Mouse (Mus musculus): Measurements from ENCODE around the gene Kat8. TPM values are rescaled to one million over a fixed set of nuclear protein-coding genes. Genes with fewer than 3 reads are reported as not detected.
"Not testable (repeated sequence)": the region's sequence is repeated elsewhere in the genome, so short reads cannot be mapped to it uniquely, and the experiment has no call there.

The Kat8 gene
- polyA plus RNA-seq, 1 experiment from 2014 or later, result 52.3 TPM

GRCm38 (mm10) chr7:127931351-127932135, 19.2 kb downstream of the Kat8 start:
- Histone ChIP-seq H3K4me2 (ENCODE audit: low read depth) (no peak overlapping the region), H3K4me1 (ENCODE audit: control insufficient read depth, insufficient read depth, low read length) (no peaks in the 10 kb centered on the region), H3K9ac (ENCODE audit: low read length) (no peak overlapping the region), H3K27me3 (ENCODE audit: control insufficient read depth, insufficient read depth, low read length) (peaks cover 18% of the 10 kb centered on the region), H3K4me3 (ENCODE audit: low read depth, low read length) (no peak overlapping the region), H3K9me3 (ENCODE audit: control insufficient read depth, low read length) (no peaks in the 10 kb centered on the region), H3K36me3 (ENCODE audit: control insufficient read depth, insufficient read depth, low read length) (no peaks in the 10 kb centered on the region; the same call in 1 of the 2 replicates), H3K27ac (ENCODE audit: low read depth, low read length) (no peak overlapping the region)
- DNase-seq (ENCODE audit: low spot score), result peak; percentile 8
- 46% methylated on average over 13 of the region's 13 CpGs for WGBS
- no peak for ATAC-seq (ENCODE audit: insufficient read depth, low FRiP score, low TSS enrichment)

DNA sequence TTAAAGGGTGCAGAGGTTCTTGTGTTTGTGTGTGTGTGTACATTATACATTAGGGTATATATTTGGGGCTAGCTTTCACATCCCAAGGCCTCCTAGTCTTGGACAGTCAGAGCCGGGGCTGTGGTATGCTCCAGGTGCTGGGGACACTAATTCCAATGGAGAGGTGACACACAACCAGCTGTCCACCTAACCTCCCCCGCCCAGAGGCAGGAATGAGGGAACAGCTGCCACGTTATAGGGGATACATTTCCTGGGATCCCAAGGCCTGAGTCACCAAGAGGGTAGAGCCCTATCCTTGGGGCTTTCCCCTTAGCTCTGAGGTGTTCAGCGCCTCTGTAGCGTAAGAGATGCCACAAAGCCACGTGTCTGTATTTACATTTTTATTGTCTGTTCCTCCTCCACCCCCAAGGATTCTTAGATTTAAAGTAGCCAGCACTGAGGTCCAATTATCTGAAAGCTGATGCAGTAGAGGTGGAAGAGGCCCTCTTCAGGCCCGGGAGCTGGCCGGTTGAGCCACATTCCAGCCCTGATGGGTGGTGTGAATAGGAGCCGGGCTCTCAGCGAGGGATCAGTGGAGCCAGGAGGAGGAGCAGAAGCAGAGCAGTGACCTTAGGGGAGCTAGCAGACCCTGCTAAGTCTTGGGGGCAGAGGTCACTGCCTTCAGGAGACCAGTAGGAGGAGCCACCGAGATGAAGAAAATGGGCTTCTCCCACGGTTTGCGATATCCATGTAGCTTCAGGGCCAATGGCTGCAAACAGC, 20.1 kb downstream of the Kat8 start:
- peaks cover 18% of the 10 kb centered on the region for H3K27me3 ChIP-seq (ENCODE audit: control insufficient read depth, insufficient read depth, low read length)
- 16% methylated on average over 13 of the region's 13 CpGs for WGBS
- no peak overlapping the region for H3K4me3 ChIP-seq (ENCODE audit: low read depth, low read length)
- H3K27ac ChIP-seq (ENCODE audit: low read depth, low read length), result no peak overlapping the region
- ATAC-seq (ENCODE audit: insufficient read depth, low FRiP score, low TSS enrichment) (no peak), DNase-seq (ENCODE audit: low spot score) (peak; percentile 10)
- H3K4me2 ChIP-seq (ENCODE audit: low read depth), result no peak overlapping the region
- H3K36me3 ChIP-seq (ENCODE audit: control insufficient read depth, insufficient read depth, low read length), result no peaks in the 10 kb centered on the region
- no peaks in the 10 kb centered on the region for H3K4me1 ChIP-seq (ENCODE audit: control insufficient read depth, insufficient read depth, low read length)
- no peaks in the 10 kb centered on the region for H3K9me3 ChIP-seq (ENCODE audit: control insufficient read depth, low read length)
- no peak overlapping the region for H3K9ac ChIP-seq (ENCODE audit: low read length)

DNA sequence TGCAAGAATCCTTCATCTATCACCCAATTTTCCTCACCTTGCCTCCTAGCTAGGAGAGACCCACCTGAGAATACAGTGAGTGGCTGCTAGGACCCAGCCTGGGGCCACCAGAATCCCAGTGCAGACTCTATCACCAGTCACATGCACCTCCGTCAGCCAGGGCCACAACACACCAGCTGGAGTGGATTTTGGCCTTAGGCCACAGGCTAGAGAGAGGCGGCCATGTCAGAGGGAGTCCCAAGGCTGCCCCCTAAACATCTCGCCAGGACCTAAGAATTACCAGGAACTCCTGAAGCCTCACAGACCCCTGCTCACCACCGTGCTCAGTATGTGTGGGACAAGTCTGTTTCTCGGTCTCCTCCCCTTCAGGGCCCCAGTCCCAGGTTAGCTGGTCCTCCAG, 21.8 kb downstream of the Kat8 start:
- peaks cover 12% of the 10 kb centered on the region for H3K27me3 ChIP-seq (ENCODE audit: control insufficient read depth, insufficient read depth, low read length)
- no peaks in the 10 kb centered on the region for H3K4me1 ChIP-seq (ENCODE audit: control insufficient read depth, insufficient read depth, low read length)
- DNase-seq (ENCODE audit: low spot score), result peak; percentile 4
- WGBS, result 85% methylated on average over 5 of the region's 5 CpGs
- H3K9ac ChIP-seq (ENCODE audit: low read length), result no peak overlapping the region
- no peaks in the 10 kb centered on the region for H3K9me3 ChIP-seq (ENCODE audit: control insufficient read depth, low read length)
- H3K27ac ChIP-seq (ENCODE audit: low read depth, low read length), result no peak overlapping the region
- ATAC-seq (ENCODE audit: insufficient read depth, low FRiP score, low TSS enrichment), result no peak
- no peak overlapping the region for H3K4me3 ChIP-seq (ENCODE audit: low read depth, low read length)
- no peaks in the 10 kb centered on the region for H3K36me3 ChIP-seq (ENCODE audit: control insufficient read depth, insufficient read depth, low read length)
- H3K4me2 ChIP-seq (ENCODE audit: low read depth), result no peak overlapping the region

DNA sequence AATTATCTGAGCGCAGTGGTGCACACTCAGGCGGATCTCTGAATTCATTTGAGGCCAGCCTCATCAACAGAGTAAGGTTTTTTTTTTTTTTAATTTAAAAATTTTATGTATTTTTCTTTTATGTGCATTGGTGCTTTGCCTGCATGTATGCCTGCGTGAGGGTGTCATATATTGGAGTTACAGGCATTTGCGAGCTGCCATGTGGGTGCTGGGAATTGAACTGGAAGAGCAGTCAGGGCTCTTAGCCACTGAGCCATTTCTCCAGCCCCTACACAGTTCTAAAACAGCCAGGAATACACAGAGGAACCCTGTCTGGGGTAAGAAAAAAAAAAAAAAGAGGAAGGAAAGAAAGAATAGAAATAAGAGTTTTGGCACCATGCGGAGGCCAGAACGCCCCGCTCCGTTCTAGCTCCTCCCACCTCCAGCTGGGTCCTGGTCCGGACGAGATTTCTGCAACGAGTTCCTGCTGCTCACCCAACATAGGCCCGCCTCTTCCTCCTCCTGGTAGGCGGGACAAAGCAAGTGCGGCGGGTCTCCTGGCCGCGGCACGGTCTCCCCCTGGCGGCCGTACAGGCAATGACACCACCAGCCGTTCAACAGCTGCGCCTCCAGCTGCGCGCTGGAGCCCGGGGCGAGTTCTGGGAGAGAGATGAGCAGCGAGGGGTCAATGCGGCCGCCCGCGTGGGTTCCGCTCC, 22.9 kb downstream of the Kat8 start:
- 6% methylated on average over 32 of the region's 32 CpGs for WGBS
- Histone ChIP-seq H3K9ac (ENCODE audit: low read length) (peak overlapping the region; percentile 82), H3K4me2 (ENCODE audit: low read depth) (peak overlapping the region; percentile 99), H3K9me3 (ENCODE audit: control insufficient read depth, low read length) (no peaks in the 10 kb centered on the region), H3K4me3 (ENCODE audit: low read depth, low read length) (peak overlapping the region; percentile 74), H3K4me1 (ENCODE audit: control insufficient read depth, insufficient read depth, low read length) (no peaks in the 10 kb centered on the region), H3K36me3 (ENCODE audit: control insufficient read depth, insufficient read depth, low read length) (no peaks in the 10 kb centered on the region), H3K27ac (ENCODE audit: low read depth, low read length) (no peak overlapping the region), H3K27me3 (ENCODE audit: control insufficient read depth, insufficient read depth, low read length) (peaks cover 3% of the 10 kb centered on the region; the same call in 1 of the 2 replicates)
- peak; percentile 88 for ATAC-seq (ENCODE audit: insufficient read depth, low FRiP score, low TSS enrichment)
- peak; percentile 95 for DNase-seq (ENCODE audit: low spot score)

DNA sequence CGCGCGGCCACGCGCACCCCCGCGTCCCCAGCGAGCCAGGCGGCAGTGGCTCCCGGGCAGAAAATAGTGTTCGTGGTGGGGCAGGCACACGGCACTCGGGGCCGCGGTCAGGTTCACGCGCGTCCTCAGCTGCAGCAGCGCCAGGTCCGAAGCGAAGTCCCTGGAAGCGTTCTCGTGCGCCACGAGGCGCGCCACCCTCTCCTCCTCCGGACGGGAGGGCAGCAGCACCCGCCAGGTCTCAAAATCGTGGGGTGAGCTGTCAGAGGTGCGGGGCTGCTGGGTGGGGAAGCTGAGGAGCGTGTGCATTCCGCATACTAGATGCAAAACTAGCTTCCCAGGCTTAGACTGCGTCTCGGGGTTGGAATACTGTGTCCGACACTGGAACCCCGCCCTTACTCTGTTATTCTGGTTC, 23.4 kb downstream of the Kat8 start:
- peak overlapping the region; percentile 99 for H3K4me2 ChIP-seq (ENCODE audit: low read depth)
- peak overlapping the region; percentile 74 for H3K4me3 ChIP-seq (ENCODE audit: low read depth, low read length)
- under 1% methylated on average over 38 of the region's 38 CpGs for WGBS
- H3K27me3 ChIP-seq (ENCODE audit: control insufficient read depth, insufficient read depth, low read length), result no peaks in the 10 kb centered on the region
- H3K9me3 ChIP-seq (ENCODE audit: control insufficient read depth, low read length), result no peaks in the 10 kb centered on the region
- peak; percentile 32 for ATAC-seq (ENCODE audit: insufficient read depth, low FRiP score, low TSS enrichment)
- H3K9ac ChIP-seq (ENCODE audit: low read length), result peak overlapping the region; percentile 82
- no peaks in the 10 kb centered on the region for H3K4me1 ChIP-seq (ENCODE audit: control insufficient read depth, insufficient read depth, low read length)
- no peak for DNase-seq (ENCODE audit: low spot score)
- no peak overlapping the region for H3K27ac ChIP-seq (ENCODE audit: low read depth, low read length)
- no peaks in the 10 kb centered on the region for H3K36me3 ChIP-seq (ENCODE audit: control insufficient read depth, insufficient read depth, low read length)

- no peak overlapping the region for H3K27ac ChIP-seq (ENCODE audit: low read depth, low read length)
- no peak for ATAC-seq (ENCODE audit: insufficient read depth, low FRiP score, low TSS enrichment)
These were observed 24.0 kb downstream of the Kat8 start for GRCm38 (mm10) chr7:127936216-127936884.

DNA sequence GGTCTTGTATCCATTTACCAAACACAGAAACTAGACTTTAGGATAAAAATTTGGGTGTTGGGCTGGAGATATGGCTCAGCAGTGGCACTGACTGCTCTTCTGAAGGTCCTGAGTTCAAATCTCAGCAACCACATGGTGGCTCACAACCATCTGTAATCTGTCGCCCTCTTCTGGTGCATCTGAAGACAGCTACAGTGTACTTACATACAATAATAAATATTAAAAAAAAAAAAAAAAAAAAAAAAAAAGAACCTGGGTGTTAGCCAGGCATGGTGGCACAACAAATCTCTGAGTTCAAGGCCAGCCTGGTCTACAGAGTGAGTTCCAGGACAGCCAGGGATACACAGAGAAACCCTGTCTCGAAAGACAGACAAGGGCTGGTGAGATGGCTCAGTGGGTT, 29.8 kb downstream of the Kat8 start:
- H3K36me3 ChIP-seq (ENCODE audit: control insufficient read depth, insufficient read depth, low read length); H3K4me1 ChIP-seq (ENCODE audit: control insufficient read depth, insufficient read depth, low read length); DNase-seq (ENCODE audit: low spot score); H3K4me2 ChIP-seq (ENCODE audit: low read depth); H3K9me3 ChIP-seq (ENCODE audit: control insufficient read depth, low read length); H3K27ac ChIP-seq (ENCODE audit: low read depth, low read length); H3K4me3 ChIP-seq (ENCODE audit: low read depth, low read length); H3K9ac ChIP-seq (ENCODE audit: low read length); ATAC-seq (ENCODE audit: insufficient read depth, low FRiP score, low TSS enrichment); H3K27me3 ChIP-seq (ENCODE audit: control insufficient read depth, insufficient read depth, low read length): not testable (repeated sequence)
- WGBS, result 60% methylated on average over 2 of the region's 2 CpGs

More at GRCm38 (mm10) chr7:127936216-127936884, 24.0 kb downstream of the Kat8 start:
- peak overlapping the region; percentile 82 for H3K9ac ChIP-seq (ENCODE audit: low read length)
- H3K27me3 ChIP-seq (ENCODE audit: control insufficient read depth, insufficient read depth, low read length), result no peaks in the 10 kb centered on the region
- peak; percentile 29 for DNase-seq (ENCODE audit: low spot score)
- no peaks in the 10 kb centered on the region for H3K36me3 ChIP-seq (ENCODE audit: control insufficient read depth, insufficient read depth, low read length)
- WGBS, result 55% methylated on average over 18 of the region's 18 CpGs
- no peaks in the 10 kb centered on the region for H3K9me3 ChIP-seq (ENCODE audit: control insufficient read depth, low read length)
- H3K4me2 ChIP-seq (ENCODE audit: low read depth), result peak overlapping the region; percentile 99
- H3K4me1 ChIP-seq (ENCODE audit: control insufficient read depth, insufficient read depth, low read length), result no peaks in the 10 kb centered on the region
- H3K4me3 ChIP-seq (ENCODE audit: low read depth, low read length), result peak overlapping the region; percentile 74

DNA sequence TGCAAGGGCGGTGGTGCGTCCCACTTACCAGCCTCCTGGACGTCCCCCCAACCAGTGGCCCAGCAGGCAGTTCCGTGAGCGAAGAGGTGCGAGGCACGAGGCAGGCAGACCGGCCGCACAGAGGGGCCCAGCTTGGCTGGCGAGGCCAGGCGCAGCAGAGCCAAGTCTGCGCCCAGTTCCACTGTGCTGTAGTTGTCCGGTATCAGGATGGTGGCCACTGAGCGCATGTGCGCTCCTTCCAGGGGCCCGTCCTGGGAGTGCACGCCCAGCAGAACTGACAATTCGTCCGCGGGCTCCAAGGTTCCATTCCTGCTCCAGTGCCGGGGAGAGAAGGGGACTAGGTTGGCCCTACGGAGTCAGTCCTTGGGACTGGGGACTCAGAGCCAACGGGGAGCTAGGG, 32.3 kb downstream of the Kat8 start:
- Histone ChIP-seq H3K4me1 (ENCODE audit: control insufficient read depth, insufficient read depth, low read length) (no peaks in the 10 kb centered on the region), H3K27me3 (ENCODE audit: control insufficient read depth, insufficient read depth, low read length) (peaks cover 10% of the 10 kb centered on the region), H3K27ac (ENCODE audit: low read depth, low read length) (no peak overlapping the region), H3K4me3 (ENCODE audit: low read depth, low read length) (no peak overlapping the region), H3K36me3 (ENCODE audit: control insufficient read depth, insufficient read depth, low read length) (no peaks in the 10 kb centered on the region), H3K9ac (ENCODE audit: low read length) (no peak overlapping the region), H3K9me3 (ENCODE audit: control insufficient read depth, low read length) (no peaks in the 10 kb centered on the region), H3K4me2 (ENCODE audit: low read depth) (0 out of 2 replicates have a peak overlapping the region, but pooled peaks have one; percentile 9)
- ATAC-seq (ENCODE audit: insufficient read depth, low FRiP score, low TSS enrichment) (no peak), DNase-seq (ENCODE audit: low spot score) (no peak)
- 13% methylated on average over 23 of the region's 23 CpGs for WGBS
